Mouse (Mus musculus) midbrain, embryonic 11.5 days (tissue): Measurements from ENCODE around the gene Disc1. TPM values are rescaled to one million over a fixed set of nuclear protein-coding genes. Genes with fewer than 3 reads are reported as not detected.

Experiments used
- ATAC-seq: fragments of 200-750 bp; cut with Nextera tagmentation; 2 replicates; pipeline ENCODE4 v1.8.0; 2017; ENCODE audit warnings: moderate TSS enrichment, moderate library complexity; ENCODE audit not compliant: low FRiP score
- DNase-seq: peaks from one replicate; pipeline ENCODE4 v3.0.0; 2015; ENCODE audit warnings: low spot score; ENCODE audit errors: missing footprints
- H3K27ac ChIP-seq: fragments of 300-500 bp; sonication (generic); 2 replicates; pipeline ENCODE4 v1.5.1; 2014; ENCODE audit warnings: low read depth, low read length
- H3K27me3 ChIP-seq: fragments of 300-500 bp; sonication (generic); 2 replicates; pipeline ENCODE4 v1.6.1; 2014; ENCODE audit warnings: mild to moderate bottlenecking, low read length, moderate library complexity, mixed read lengths; ENCODE audit not compliant: control insufficient read depth, insufficient read depth
- H3K36me3 ChIP-seq: fragments of 300-500 bp; sonication (generic); 2 replicates; pipeline ENCODE4 v1.6.1; 2014; ENCODE audit warnings: mild to moderate bottlenecking, low read length, moderate library complexity, mixed read lengths; ENCODE audit not compliant: control insufficient read depth, insufficient read depth
- H3K4me1 ChIP-seq: fragments of 300-500 bp; sonication (generic); 2 replicates; pipeline ENCODE4 v1.6.1; 2014; ENCODE audit warnings: low read length; ENCODE audit not compliant: control insufficient read depth, insufficient read depth
- H3K4me2 ChIP-seq: fragments of 300-500 bp; sonication (generic); 2 replicates; pipeline ENCODE4 v1.6.1; 2014; ENCODE audit warnings: mild to moderate bottlenecking, moderate library complexity
- H3K4me3 ChIP-seq: fragments of 300-500 bp; sonication (generic); 2 replicates; pipeline ENCODE4 v1.5.1; 2014; ENCODE audit warnings: low read depth, low read length
- H3K9ac ChIP-seq: fragments of 300-500 bp; sonication (generic); 2 replicates; pipeline ENCODE4 v1.6.1; 2014; ENCODE audit warnings: low read length
- H3K9me3 ChIP-seq: fragments of 300-500 bp; sonication (generic); 2 replicates; pipeline ENCODE4 v1.6.1; 2016; ENCODE audit warnings: low read length; ENCODE audit not compliant: control insufficient read depth
- WGBS: fragments of 180-500 bp; shearing (Covaris S2); extraction: QIAGEN DNeasy Blood & Tissue Kit; methylation state at CpG from one replicate; pipeline ENCODE4 v1.1.7; 2014; 5-methylcytosine and 5-hydroxymethylcytosine counted together
- polyA plus RNA-seq: library from polyadenylated mRNA; unstranded; fragments of >200 nt; fragmentation: Nextera tagmentation; extraction: Ambion mirVana; gene quantifications from 2 replicates; pipeline ENCODE4 v1.2.1, GENCODE M21; 2014

Disc1 gene
- polyA plus RNA-seq, 1 experiment from 2014 or later = 0.82 TPM

DNA sequence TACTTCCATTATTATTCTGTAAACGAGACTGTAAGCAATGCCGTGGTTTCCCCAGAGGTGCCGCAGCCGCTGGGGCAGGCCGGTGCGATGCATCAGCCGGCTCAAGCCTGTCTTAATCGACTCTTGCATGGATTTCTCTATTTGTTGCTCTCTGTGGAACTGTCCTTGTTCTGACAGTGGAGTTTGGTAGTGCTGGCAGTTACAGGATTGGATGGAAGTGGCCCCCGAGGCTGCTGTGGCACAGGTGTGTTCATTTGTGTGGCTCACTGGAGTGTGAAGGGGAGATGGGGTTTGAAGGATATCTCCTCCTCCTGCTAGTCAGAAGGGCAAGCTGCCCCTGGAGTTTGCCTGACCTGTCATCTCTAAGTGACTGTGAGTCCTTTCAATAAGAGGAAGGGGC, 171.3 kb downstream of the Disc1 start:
- Histone ChIP-seq H3K4me1 (0 out of 2 replicates have a peak, but pooled peaks cover 8% of the 10 kb centered on the region), H3K4me2 (no peak overlapping the region), H3K4me3 (no peak overlapping the region), H3K36me3 (no peaks in the 10 kb centered on the region), H3K9me3 (no peaks in the 10 kb centered on the region), H3K27ac (no peak overlapping the region), H3K27me3 (no peaks in the 10 kb centered on the region), H3K9ac (no peak overlapping the region)
- 85% methylated on average over 9 of the region's 9 CpGs for WGBS
- DNase-seq (no peak), ATAC-seq (no peak)

DNA sequence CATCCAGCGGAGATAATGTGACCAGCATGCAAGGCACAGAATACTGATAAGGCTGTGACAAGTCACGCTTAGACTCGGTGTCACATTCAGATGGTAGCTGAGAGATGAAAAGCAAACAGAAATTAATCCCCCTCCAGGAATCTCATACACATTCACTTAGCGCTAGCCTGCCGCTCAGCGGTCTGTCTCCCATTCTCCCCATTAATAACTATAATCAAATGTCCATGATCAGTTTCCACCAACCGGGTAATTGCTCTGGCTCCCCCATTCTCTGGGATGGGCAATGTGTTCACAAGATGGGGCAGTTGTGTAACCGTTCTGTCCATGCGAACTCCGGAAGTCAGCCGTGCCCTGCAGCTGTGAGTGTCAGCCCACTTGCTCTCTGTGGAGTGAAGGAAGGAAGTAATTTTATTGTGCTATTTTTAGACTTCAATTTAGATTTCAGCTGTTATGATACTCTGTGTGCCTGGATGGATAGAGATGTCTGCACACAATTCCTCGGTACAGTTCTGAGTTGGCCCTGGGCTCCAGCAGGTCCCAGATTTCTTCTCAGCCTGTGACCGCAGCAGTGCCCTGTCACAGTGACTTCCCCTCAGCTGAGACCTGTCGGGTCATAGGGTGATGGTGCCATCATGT, 173.1 kb downstream of the Disc1 start:
- Histone ChIP-seq H3K36me3 (no peaks in the 10 kb centered on the region), H3K27ac (no peak overlapping the region; the same call in 1 of the 2 replicates), H3K4me2 (no peak overlapping the region), H3K9me3 (no peaks in the 10 kb centered on the region), H3K27me3 (no peaks in the 10 kb centered on the region), H3K4me3 (no peak overlapping the region), H3K4me1 (0 out of 2 replicates have a peak, but pooled peaks cover 8% of the 10 kb centered on the region), H3K9ac (no peak overlapping the region)
- no peak for DNase-seq
- WGBS = 77% methylated on average over 14 of the region's 14 CpGs
- ATAC-seq = peak; percentile 50; the same call in 1 of the 2 replicates

DNA sequence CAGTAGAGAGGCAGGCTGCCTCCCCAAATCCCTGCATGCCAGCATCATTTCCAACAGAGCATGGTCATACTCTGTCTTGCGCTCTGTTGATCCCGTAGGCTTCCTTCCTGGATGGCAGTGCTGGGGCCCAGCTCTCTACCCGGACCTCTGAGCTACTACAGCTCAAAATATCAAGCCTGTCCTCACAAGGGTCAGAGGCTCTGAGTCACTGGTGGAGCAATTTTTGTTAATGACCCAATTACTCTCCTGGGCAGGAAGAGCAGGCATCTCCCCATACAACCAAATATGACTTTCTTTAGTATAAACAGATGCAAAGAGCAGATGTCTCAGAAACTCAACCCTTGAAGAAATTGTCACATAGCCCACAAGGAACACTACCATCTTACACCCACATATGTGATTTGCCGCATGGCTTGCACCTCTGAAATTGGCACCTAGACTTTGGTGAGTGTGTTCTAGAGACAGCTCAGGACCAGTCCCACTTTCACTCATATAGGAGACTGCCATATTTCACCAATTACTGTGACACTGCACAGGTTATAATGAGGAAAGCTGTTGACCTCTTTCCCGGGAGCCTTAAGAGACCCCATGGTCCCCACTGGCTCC, 176.6 kb downstream of the Disc1 start:
- WGBS = 89% methylated on average over 5 of the region's 5 CpGs
- no peak overlapping the region for H3K27ac ChIP-seq
- no peak overlapping the region for H3K4me2 ChIP-seq
- no peaks in the 10 kb centered on the region; the same call in 1 of the 2 replicates for H3K27me3 ChIP-seq
- no peak overlapping the region for H3K4me3 ChIP-seq
- ATAC-seq (no peak), DNase-seq (no peak)
- peaks cover 4% of the 10 kb centered on the region; the same call in 1 of the 2 replicates for H3K4me1 ChIP-seq
- no peak overlapping the region for H3K9ac ChIP-seq
- no peaks in the 10 kb centered on the region for H3K36me3 ChIP-seq
- no peaks in the 10 kb centered on the region for H3K9me3 ChIP-seq

DNA sequence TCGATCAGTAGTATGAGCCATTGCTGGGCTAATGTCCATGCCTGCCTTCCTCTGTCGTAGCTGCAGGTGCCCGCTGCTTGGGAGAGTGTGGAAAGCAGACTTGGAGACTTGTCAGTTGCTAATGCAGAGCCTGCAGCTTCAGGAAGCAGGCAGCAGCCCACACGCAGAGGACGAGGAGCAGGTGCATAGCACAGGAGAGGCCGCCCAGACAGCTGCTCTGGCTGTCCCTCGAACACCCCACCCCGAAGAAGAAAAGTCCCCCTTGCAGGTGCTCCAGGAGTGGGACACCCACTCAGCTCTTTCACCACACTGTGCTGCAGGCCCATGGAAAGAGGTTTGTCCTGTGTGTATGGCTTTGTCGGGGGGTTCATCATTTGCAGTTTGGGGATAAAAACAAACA, 178.7 kb downstream of the Disc1 start:
- DNase-seq (no peak), ATAC-seq (no peak)
- Histone ChIP-seq H3K27ac (no peak overlapping the region), H3K4me1 (peaks cover 13% of the 10 kb centered on the region), H3K36me3 (no peaks in the 10 kb centered on the region), H3K9me3 (no peaks in the 10 kb centered on the region), H3K4me2 (no peak overlapping the region), H3K27me3 (peaks cover 4% of the 10 kb centered on the region; the same call in 1 of the 2 replicates), H3K4me3 (no peak overlapping the region), H3K9ac (no peak overlapping the region)
- WGBS = 76% methylated on average over 9 of the region's 9 CpGs

- Histone ChIP-seq H3K9ac (peak overlapping the region; percentile 44), H3K36me3 (no peaks in the 10 kb centered on the region), H3K4me1 (peaks cover 25% of the 10 kb centered on the region), H3K9me3 (no peaks in the 10 kb centered on the region), H3K27me3 (peaks cover 4% of the 10 kb centered on the region; the same call in 1 of the 2 replicates), H3K27ac (peak overlapping the region; percentile 3), H3K4me2 (peak overlapping the region; percentile 34), H3K4me3 (peak overlapping the region; percentile 6; the same call in 1 of the 2 replicates)
- 7% methylated on average over 22 of the region's 22 CpGs for WGBS
- ATAC-seq (peak; percentile 62), DNase-seq (peak; percentile 95)
Measured at GRCm38 (mm10) chr8:125235898-125236835, 182.2 kb downstream of the Disc1 start.

- H3K4me3 ChIP-seq = no peak overlapping the region
- H3K27me3 ChIP-seq = peaks cover 4% of the 10 kb centered on the region; the same call in 1 of the 2 replicates
- no peak overlapping the region for H3K9ac ChIP-seq
- peaks cover 26% of the 10 kb centered on the region for H3K4me1 ChIP-seq
- no peaks in the 10 kb centered on the region for H3K9me3 ChIP-seq
- 76% methylated on average over 4 of the region's 4 CpGs for WGBS
- no peak for ATAC-seq
- no peak for DNase-seq
- H3K4me2 ChIP-seq = no peak overlapping the region
- H3K27ac ChIP-seq = no peak overlapping the region
- H3K36me3 ChIP-seq = no peaks in the 10 kb centered on the region
Measured at GRCm38 (mm10) chr8:125240763-125241162, 186.8 kb downstream of the Disc1 start.

DNA sequence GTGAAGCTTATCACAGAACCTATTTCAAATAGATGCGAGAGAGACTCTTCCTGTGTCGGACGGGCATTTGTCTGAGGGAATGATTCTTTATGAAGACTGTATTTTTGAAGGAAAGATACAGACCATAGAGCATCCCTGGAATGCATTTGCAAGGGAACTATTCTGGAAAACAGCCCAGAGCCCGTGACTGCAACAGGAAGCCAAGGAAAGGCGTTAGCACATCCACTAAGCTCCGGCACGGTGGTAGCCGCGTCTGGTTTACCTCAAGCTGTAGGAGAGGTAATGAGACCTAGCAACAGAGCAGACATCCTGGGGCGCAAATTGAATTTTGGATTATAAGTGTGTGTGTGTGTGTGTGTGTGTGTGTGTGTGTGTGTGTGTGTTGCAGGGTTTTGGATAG, 188.4 kb downstream of the Disc1 start:
- Histone ChIP-seq H3K4me1 (peaks cover 16% of the 10 kb centered on the region), H3K4me3 (no peak overlapping the region), H3K27me3 (peaks cover 2% of the 10 kb centered on the region; the same call in 1 of the 2 replicates), H3K27ac (no peak overlapping the region), H3K9ac (no peak overlapping the region), H3K36me3 (no peaks in the 10 kb centered on the region), H3K4me2 (no peak overlapping the region), H3K9me3 (no peaks in the 10 kb centered on the region)
- WGBS = 64% methylated on average over 10 of the region's 10 CpGs
- DNase-seq (no peak), ATAC-seq (no peak)

GRCm38 (mm10) chr8:125242921-125243320, 188.9 kb downstream of the Disc1 start:
- DNase-seq (no peak), ATAC-seq (no peak)
- H3K4me3 ChIP-seq = no peak overlapping the region
- H3K36me3 ChIP-seq = no peaks in the 10 kb centered on the region
- peaks cover 16% of the 10 kb centered on the region for H3K4me1 ChIP-seq
- H3K4me2 ChIP-seq = no peak overlapping the region
- no peak overlapping the region for H3K9ac ChIP-seq
- H3K27me3 ChIP-seq = no peaks in the 10 kb centered on the region; the same call in 1 of the 2 replicates
- H3K27ac ChIP-seq = no peak overlapping the region
- no peaks in the 10 kb centered on the region for H3K9me3 ChIP-seq
- WGBS = 43% methylated on average over 4 of the region's 4 CpGs
